In the genomic region with DNA sequence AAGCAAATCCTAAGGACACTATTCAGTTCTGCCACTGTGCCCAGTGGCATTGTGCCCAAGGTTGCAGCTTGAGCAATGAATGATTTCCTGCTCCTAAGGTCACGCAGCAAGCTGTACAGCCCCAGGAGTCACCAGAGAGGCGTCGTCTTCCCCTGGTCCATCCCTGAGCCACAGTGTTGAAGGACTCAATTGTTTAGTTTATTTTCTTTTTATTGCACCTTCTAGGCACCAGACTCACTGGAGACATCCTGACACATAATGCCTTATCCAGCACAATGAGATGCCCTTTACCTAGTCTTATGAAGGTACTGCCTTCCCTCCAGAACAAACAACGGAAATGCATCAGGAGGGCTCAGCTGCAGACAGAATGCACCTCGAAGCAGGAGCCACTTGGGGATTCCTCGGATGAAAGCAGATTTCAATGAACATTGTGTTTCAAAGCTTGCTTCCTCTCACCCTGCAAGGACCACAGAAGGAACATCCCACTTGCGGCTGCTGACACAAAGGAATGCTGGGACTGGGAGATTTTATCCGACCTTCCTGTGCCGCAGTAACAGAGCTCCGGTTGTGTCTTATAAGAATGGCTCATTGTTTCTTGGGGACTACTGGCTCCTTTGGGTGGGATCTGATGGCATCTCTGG, we compare ENCODE assay signal across 10 mouse cellular contexts.
A peak's percentile ranks its signal among the peaks of the same experiment; 100 is the strongest.
DNase-seq lines count a peak whose midpoint lies in the region; ATAC-seq and TF ChIP-seq lines count a peak whose summit lies in the region.
"Had no signal": no experiment of that assay in that cellular context is flagged by ENCODE, and none has a peak within 500 bp of the region (broad histone marks: within the 10 kb centered on the region; RNA-seq: fewer than 3 reads in every experiment).

No protein-coding gene starts in this region.

- DNase-seq in hindbrain, postnatal 0 days (ENCODE audit: low spot score): no peak
- no peak for DNase-seq in hindbrain, embryonic 14.5 days (ENCODE audit: low spot score)
- peak; percentile 45 for DNase-seq in kidney, adult 18-20 months
- no peak for DNase-seq in retina, postnatal 1 day
- DNase-seq in cerebellum, postnatal 14 days: no peak

- no peak overlapping the region for H3K27ac ChIP-seq in hindbrain, postnatal 0 days
- no peak overlapping the region for H3K27ac ChIP-seq in hindbrain, embryonic 14.5 days
- peak overlapping the region; percentile 16; the same call in 1 of the 2 replicates for H3K27ac ChIP-seq in embryonic facial prominence, embryonic 13.5 days
- H3K27ac ChIP-seq in hindbrain, embryonic 13.5 days: no peak overlapping the region
- H3K27ac ChIP-seq: liver, embryonic 15.5 days had no signal

- H3K4me3 ChIP-seq in hindbrain, postnatal 0 days (ENCODE audit: low read length): no peak overlapping the region
- no peak overlapping the region for H3K4me3 ChIP-seq in hindbrain, embryonic 14.5 days (replicated peaks; ENCODE audit: low read length)
- no peak overlapping the region for H3K4me3 ChIP-seq in embryonic facial prominence, embryonic 13.5 days
- H3K4me3 ChIP-seq in hindbrain, embryonic 13.5 days: no peak overlapping the region
- H3K4me3 ChIP-seq: liver, embryonic 15.5 days had no signal

- no peak for TF ChIP-seq CTCF in hindbrain, postnatal 0 days (IDR thresholded peaks at IDR 0.05; ENCODE audit: low read depth)

- no peak overlapping the region for H3K4me2 ChIP-seq in hindbrain, postnatal 0 days (ENCODE audit: low read depth, low read length)
- H3K4me2 ChIP-seq in hindbrain, embryonic 14.5 days (replicated peaks): no peak overlapping the region
- H3K4me2 ChIP-seq in embryonic facial prominence, embryonic 13.5 days: no peak overlapping the region
- no peak overlapping the region for H3K4me2 ChIP-seq in hindbrain, embryonic 13.5 days
- H3K4me2 ChIP-seq: liver, embryonic 15.5 days had no signal

- H3K9me3 ChIP-seq in hindbrain, postnatal 0 days (ENCODE audit: low read length): no peaks in the 10 kb centered on the region
- no peaks in the 10 kb centered on the region for H3K9me3 ChIP-seq in hindbrain, embryonic 14.5 days (ENCODE audit: control insufficient read depth, low read length)
- no peaks in the 10 kb centered on the region for H3K9me3 ChIP-seq in embryonic facial prominence, embryonic 13.5 days
- no peaks in the 10 kb centered on the region for H3K9me3 ChIP-seq in hindbrain, embryonic 13.5 days
- H3K9me3 ChIP-seq: liver, embryonic 15.5 days had no signal

- H3K4me1 ChIP-seq in hindbrain, postnatal 0 days (ENCODE audit: insufficient read depth, low read length): peaks cover 4% of the 10 kb centered on the region; the same call in 1 of the 2 replicates
- no peaks in the 10 kb centered on the region for H3K4me1 ChIP-seq in hindbrain, embryonic 14.5 days (replicated peaks; ENCODE audit: control insufficient read depth, insufficient read depth, low read length)
- peaks cover 8% of the 10 kb centered on the region; the same call in 1 of the 2 replicates for H3K4me1 ChIP-seq in embryonic facial prominence, embryonic 13.5 days
- peaks cover 15% of the 10 kb centered on the region for H3K4me1 ChIP-seq in hindbrain, embryonic 13.5 days (replicated peaks)
- H3K4me1 ChIP-seq: liver, embryonic 15.5 days had no signal

- ATAC-seq in hindbrain, postnatal 0 days: peak; percentile 34; the same call in 1 of the 2 replicates
- ATAC-seq in hindbrain, embryonic 14.5 days (ENCODE audit: low FRiP score): no peak
- ATAC-seq in embryonic facial prominence, embryonic 13.5 days (ENCODE audit: insufficient number of reproducible peaks, insufficient read depth, low FRiP score, low TSS enrichment, low read depth): no peak
- peak; percentile 35 for ATAC-seq in megakaryocyte, adult 5-6 weeks (ENCODE audit: poor library complexity, severe bottlenecking)
- no peak for ATAC-seq in hindbrain, embryonic 13.5 days (ENCODE audit: low FRiP score)

- no peak overlapping the region for H3K9ac ChIP-seq in hindbrain, postnatal 0 days (replicated peaks; ENCODE audit: low read length)
- H3K9ac ChIP-seq in hindbrain, embryonic 14.5 days: no peak overlapping the region
- no peak overlapping the region for H3K9ac ChIP-seq in embryonic facial prominence, embryonic 13.5 days
- no peak overlapping the region for H3K9ac ChIP-seq in hindbrain, embryonic 13.5 days
- H3K9ac ChIP-seq: liver, embryonic 15.5 days had no signal

- H3K36me3 ChIP-seq in hindbrain, postnatal 0 days (ENCODE audit: insufficient read depth, low read length): no peaks in the 10 kb centered on the region
- no peaks in the 10 kb centered on the region for H3K36me3 ChIP-seq in hindbrain, embryonic 14.5 days (replicated peaks; ENCODE audit: control insufficient read depth, insufficient read depth)
- H3K36me3 ChIP-seq in embryonic facial prominence, embryonic 13.5 days: no peaks in the 10 kb centered on the region
- no peaks in the 10 kb centered on the region for H3K36me3 ChIP-seq in hindbrain, embryonic 13.5 days
- H3K36me3 ChIP-seq: liver, embryonic 15.5 days had no signal

- H3K27me3 ChIP-seq in hindbrain, postnatal 0 days (ENCODE audit: insufficient read depth, low read length): no peaks in the 10 kb centered on the region
- no peaks in the 10 kb centered on the region for H3K27me3 ChIP-seq in hindbrain, embryonic 14.5 days (ENCODE audit: control insufficient read depth, insufficient read depth, low read length)
- H3K27me3 ChIP-seq in embryonic facial prominence, embryonic 13.5 days: no peaks in the 10 kb centered on the region
- no peaks in the 10 kb centered on the region for H3K27me3 ChIP-seq in hindbrain, embryonic 13.5 days
- H3K27me3 ChIP-seq: CH12.LX; liver, embryonic 15.5 days had no signal

- WGBS in hindbrain, postnatal 0 days: 46% methylated on average over 10 of the region's 10 CpGs
- 51% methylated on average over 10 of the region's 10 CpGs for WGBS in hindbrain, embryonic 14.5 days
- 39% methylated on average over 10 of the region's 10 CpGs for WGBS in embryonic facial prominence, embryonic 13.5 days
- WGBS in hindbrain, embryonic 13.5 days: 55% methylated on average over 10 of the region's 10 CpGs

Comparison
In these comparisons a context has a peak if more than half of its experiments do, and no peak if none do; other contexts are left out.
1. ATAC-seq: peak in hindbrain, postnatal 0 days (single experiment) and megakaryocyte, adult 5-6 weeks (single experiment); none in hindbrain, embryonic 14.5 days (single experiment), embryonic facial prominence, embryonic 13.5 days (single experiment) and hindbrain, embryonic 13.5 days (single experiment).